Mouse (Mus musculus): ENCODE results near the gene Bloc1s6. TPM values are rescaled to one million over a fixed set of nuclear protein-coding genes. Genes with fewer than 3 reads are reported as not detected.

Bloc1s6 gene
- total RNA-seq, 2 experiments from 2014 or later: 30.2 to 33.3 TPM

Other genes with a start within 250 kb of the Bloc1s6 start
- gene Gatm, start 127.2 kb upstream of the Bloc1s6 start, total RNA-seq (2021): 10 to 100 TPM; 55.3 to 61.9 TPM
- under 1 TPM in 1 of 2 experiments, not detected in 1; 0.79 TPM for gene AA467197, start 101.5 kb upstream of the Bloc1s6 start, total RNA-seq (2021)
- gene Slc30a4, start 35.8 kb upstream of the Bloc1s6 start, total RNA-seq (2021): 10 to 100 TPM; 46.3 to 52.0 TPM
- 1 to 10 TPM; 3.0 to 4.2 TPM for gene Sqor, start 26.7 kb downstream of the Bloc1s6 start, total RNA-seq (2021)